Mouse (Mus musculus) forebrain, embryonic 11.5 days (tissue): ENCODE results near the gene Muc5ac. TPM values are rescaled to one million over a fixed set of nuclear protein-coding genes. Genes with fewer than 3 reads are reported as not detected.

Source experiments
- ATAC-seq: fragments of 200-750 bp; cut with Nextera tagmentation; replicated peaks from 2 replicates; pipeline ENCODE4 v1.8.0; 2017; ENCODE audit warnings: moderate TSS enrichment; ENCODE audit not compliant: low FRiP score
- DNase-seq: peaks from one replicate; pipeline ENCODE4 v3.0.0-alpha.2; 2017; ENCODE audit warnings: low spot score
- H3K27ac ChIP-seq: fragments of 300-500 bp; sonication (generic); 2 replicates; pipeline ENCODE4 v1.5.1; 2014; ENCODE audit warnings: low read depth, low read length
- H3K27me3 ChIP-seq: fragments of 300-500 bp; sonication (generic); 2 replicates; pipeline ENCODE4 v1.6.1; 2014; ENCODE audit warnings: mild to moderate bottlenecking, low read length, mixed read lengths; ENCODE audit not compliant: control insufficient read depth, insufficient read depth
- H3K36me3 ChIP-seq: fragments of 300-500 bp; sonication (generic); 2 replicates; pipeline ENCODE4 v1.6.1; 2014; ENCODE audit warnings: mild to moderate bottlenecking, low read length, moderate library complexity, mixed read lengths; ENCODE audit not compliant: control insufficient read depth, insufficient read depth
- H3K4me1 ChIP-seq: fragments of 300-500 bp; sonication (generic); replicated peaks from 2 replicates; pipeline ENCODE4 v1.6.1; 2014; ENCODE audit warnings: low read length, mixed read lengths; ENCODE audit not compliant: control insufficient read depth, insufficient read depth
- H3K4me2 ChIP-seq: fragments of 300-500 bp; sonication (generic); 2 replicates; pipeline ENCODE4 v1.6.1; 2014; ENCODE audit warnings: low read depth, mild to moderate bottlenecking, low read length, moderate library complexity, mixed read lengths; ENCODE audit not compliant: severe bottlenecking
- H3K4me3 ChIP-seq: fragments of 300-500 bp; sonication (generic); 2 replicates; pipeline ENCODE4 v1.5.1; 2014; ENCODE audit warnings: low read depth, low read length
- H3K9ac ChIP-seq: fragments of 300-500 bp; sonication (generic); 2 replicates; pipeline ENCODE4 v1.6.1; 2014; ENCODE audit warnings: low read length
- H3K9me3 ChIP-seq: fragments of 300-500 bp; sonication (generic); 2 replicates; pipeline ENCODE4 v1.6.1; 2016; ENCODE audit warnings: low read length, mixed read lengths; ENCODE audit not compliant: control insufficient read depth
- WGBS: fragments of 180-500 bp; shearing (Covaris S2); extraction: QIAGEN DNeasy Blood & Tissue Kit; methylation state at CpG from one replicate; pipeline ENCODE4 v1.1.7; 2014; 5-methylcytosine and 5-hydroxymethylcytosine counted together
- polyA plus RNA-seq: library from polyadenylated mRNA; unstranded; fragments of >200 nt; fragmentation: Nextera tagmentation; extraction: Ambion mirVana; gene quantifications from 2 replicates; pipeline ENCODE4 v1.2.1, GENCODE M21; 2014

The Muc5ac gene
- polyA plus RNA-seq, 1 experiment from 2014 or later, result not detected

DNA sequence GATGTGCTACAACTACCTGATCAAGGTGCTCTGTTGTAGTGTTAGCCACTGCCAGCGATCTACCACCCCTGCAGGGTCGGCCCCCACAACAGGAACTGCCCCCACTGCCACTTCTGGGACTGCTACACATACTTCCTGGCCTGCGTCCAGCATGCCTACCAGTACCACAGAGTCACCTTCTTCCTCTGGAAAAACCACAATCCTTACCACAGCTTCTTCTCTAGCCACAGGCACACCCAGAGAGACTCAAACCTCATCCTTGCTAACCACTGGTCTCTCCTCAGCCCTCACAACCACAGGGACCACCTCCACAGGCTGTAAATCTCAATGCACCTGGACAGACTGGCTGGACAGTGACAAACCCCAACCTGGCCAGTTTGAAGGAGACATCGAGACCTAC is 72.3 kb downstream of the Muc5ac start:
- H3K27ac ChIP-seq, result no peak overlapping the region
- no peaks in the 10 kb centered on the region for H3K4me1 ChIP-seq
- H3K36me3 ChIP-seq, result no peaks in the 10 kb centered on the region
- no peaks in the 10 kb centered on the region for H3K9me3 ChIP-seq
- no peak overlapping the region for H3K9ac ChIP-seq
- H3K4me2 ChIP-seq, result no peak overlapping the region
- ATAC-seq, result no peak
- 86% methylated on average over 4 of the region's 4 CpGs for WGBS
- no peaks in the 10 kb centered on the region for H3K27me3 ChIP-seq
- no peak overlapping the region for H3K4me3 ChIP-seq
- DNase-seq, result no peak

Other genes with a start within 250 kb of the Muc5ac start
- gene Chid1, start 249.1 kb upstream of the Muc5ac start, polyA plus RNA-seq, result 22.9 and 26.5 TPM in 2 replicates
- 104 and 106 TPM in 2 replicates for gene Ap2a2, start 226.8 kb upstream of the Muc5ac start, polyA plus RNA-seq
- 0.19 and 0.23 TPM in 2 replicates for gene Muc6, start 133.7 kb upstream of the Muc5ac start, polyA plus RNA-seq
- gene Muc2, start 98.6 kb upstream of the Muc5ac start, polyA plus RNA-seq, result 0.15 and 0.67 TPM in 2 replicates
- gene Muc5b, start 50.1 kb downstream of the Muc5ac start, polyA plus RNA-seq, result 0.03 TPM in 1 of 2 replicates, not detected in the other
- gene Tollip, start 129.5 kb downstream of the Muc5ac start, polyA plus RNA-seq, result 59.8 and 70.7 TPM in 2 replicates
- 13.8 and 15.5 TPM in 2 replicates for gene Brsk2, start 160.8 kb downstream of the Muc5ac start, polyA plus RNA-seq